In the genomic region with DNA sequence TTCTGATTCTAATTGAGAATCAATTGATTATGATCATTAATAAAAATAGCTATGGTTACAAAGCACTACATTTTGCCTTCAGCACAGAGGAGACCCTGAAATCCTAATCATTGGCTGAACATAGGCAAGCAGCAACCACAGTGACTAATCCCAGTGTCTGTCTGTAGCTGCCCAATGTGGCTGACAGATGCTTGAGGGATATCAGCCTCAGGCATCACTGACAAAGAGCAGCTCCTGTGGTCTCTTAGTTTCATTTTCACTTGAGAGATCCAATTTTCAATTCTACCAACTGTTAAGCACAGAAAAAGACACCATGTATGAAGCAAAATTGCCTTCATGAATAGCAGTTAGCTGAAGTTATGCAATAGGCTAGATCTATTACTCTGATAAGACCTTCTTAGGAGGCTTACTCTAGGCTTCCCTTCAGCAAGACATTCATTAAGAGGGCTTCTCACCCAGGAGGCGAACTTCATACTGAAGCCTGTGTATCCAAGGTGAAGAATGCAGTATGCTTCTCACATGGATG, we compare ENCODE assay signal across 23 mouse cellular contexts.
DNase-seq lines count a peak whose midpoint lies in the region; ATAC-seq and TF ChIP-seq lines count a peak whose summit lies in the region.
"Had no signal": no experiment of that assay in that cellular context is flagged by ENCODE, and none has a peak within 500 bp of the region (broad histone marks: within the 10 kb centered on the region; RNA-seq: fewer than 3 reads in every experiment).

No protein-coding gene starts in this region.

- no peak overlapping the region for H3K4me3 ChIP-seq in myocyte
- H3K4me3 ChIP-seq in thymus, adult 2 months (ENCODE audit: control insufficient read depth, insufficient read depth, low read length): no peak overlapping the region
- no peak overlapping the region for H3K4me3 ChIP-seq in heart, adult 2 months
- H3K4me3 ChIP-seq: embryonic facial prominence, embryonic 15.5 days; forebrain, embryonic 15.5 days; heart, embryonic 13.5 days; hindbrain, embryonic 13.5 days; limb, embryonic 13.5 days; liver, embryonic 12.5 days had no signal

- peak; percentile 58 for DNase-seq in 416B (ENCODE audit: low read depth)
- peak; percentile 13 for DNase-seq in Muller cell, postnatal 12 days (ENCODE audit: inconsistent ontology term)
- no peak for DNase-seq in thymus, adult 2 months
- DNase-seq in spleen, adult 18-20 months: no peak
- no peak for DNase-seq in heart, adult 2 months
- DNase-seq: adrenal gland, postnatal 14 days; cerebellum, adult 8-10 months; cerebellum, postnatal 36 days; heart, postnatal 14 days; kidney, adult 18-20 months; lung, embryonic 14.5 days had no signal

- intact Hi-C loops in heart, adult 2 months (cut with DNase I): no loop called here

- no peak for TF ChIP-seq POLR2A in myocyte (IDR thresholded peaks at IDR 0.05; ENCODE audit: insufficient read length, low read depth)
- no peak for TF ChIP-seq POLR2A in thymus, adult 2 months (IDR thresholded peaks at IDR 0.05; ENCODE audit: control insufficient read depth, extremely low read depth, insufficient read depth, low read length, poor library complexity)
- no peak for TF ChIP-seq POLR2A in heart, adult 2 months (IDR thresholded peaks at IDR 0.05; ENCODE audit: insufficient read depth, low read depth, low read length)

- H3K79me2 ChIP-seq in myocyte (ENCODE audit: control insufficient read depth, insufficient read depth): no peaks in the 10 kb centered on the region
- H3K79me2 ChIP-seq in heart, adult 2 months (replicated peaks; ENCODE audit: control insufficient read depth, insufficient read depth, low read length): 0 out of 2 replicates have a peak, but pooled peaks cover 2% of the 10 kb centered on the region

- H3K36me3 ChIP-seq in myocyte (ENCODE audit: control insufficient read depth, insufficient read depth): no peaks in the 10 kb centered on the region
- H3K36me3 ChIP-seq in thymus, adult 2 months (ENCODE audit: control insufficient read depth, insufficient read depth, low read length): no peaks in the 10 kb centered on the region
- H3K36me3 ChIP-seq in heart, adult 2 months (ENCODE audit: control insufficient read depth, insufficient read depth, low read length): peaks cover 11% of the 10 kb centered on the region
- H3K36me3 ChIP-seq: embryonic facial prominence, embryonic 15.5 days; forebrain, embryonic 15.5 days; hindbrain, embryonic 13.5 days; limb, embryonic 13.5 days; liver, embryonic 12.5 days had no signal

- whole genome bisulfite sequencing in thymus, adult 2 months: 70% methylated on average over 1 of the region's 1 CpGs
- WGBS in heart, adult 2 months: 50% methylated on average over 1 of the region's 1 CpGs

- no peak overlapping the region for H3ac ChIP-seq in myocyte (ENCODE audit: control insufficient read depth, insufficient read length)

- ATAC-seq in granulocyte monocyte progenitor cell, adult 5-6 weeks (replicated peaks; ENCODE audit: poor library complexity, severe bottlenecking): peak; percentile 82
- ATAC-seq: forebrain, embryonic 15.5 days; inflammation-experienced regulatory T-cells, adult 6 months; liver, embryonic 12.5 days; midbrain, embryonic 16.5 days had no signal

- peak overlapping the region; percentile 50 for H3K4me2 ChIP-seq in myocyte (ENCODE audit: low read depth)
- H3K4me2 ChIP-seq: embryonic facial prominence, embryonic 15.5 days; forebrain, embryonic 15.5 days; heart, embryonic 13.5 days; hindbrain, embryonic 13.5 days; limb, embryonic 13.5 days; liver, embryonic 12.5 days; lung, embryonic 14.5 days had no signal

- no peaks in the 10 kb centered on the region for H3K27me3 ChIP-seq in myocyte (ENCODE audit: control insufficient read depth, insufficient read depth, insufficient read length)
- H3K27me3 ChIP-seq in thymus, adult 2 months (ENCODE audit: control insufficient read depth, insufficient read depth, low read length): no peaks in the 10 kb centered on the region
- H3K27me3 ChIP-seq in heart, adult 2 months (ENCODE audit: control insufficient read depth, insufficient read depth, low read length): no peaks in the 10 kb centered on the region
- H3K27me3 ChIP-seq: embryonic facial prominence, embryonic 15.5 days; forebrain, embryonic 15.5 days; heart, embryonic 13.5 days; hindbrain, embryonic 13.5 days; limb, embryonic 13.5 days; liver, embryonic 12.5 days had no signal

- no peak overlapping the region for H3K27ac ChIP-seq in thymus, adult 2 months (ENCODE audit: control insufficient read depth, insufficient read depth, low read length)
- H3K27ac ChIP-seq in heart, adult 2 months: no peak overlapping the region
- H3K27ac ChIP-seq: embryonic facial prominence, embryonic 15.5 days; forebrain, embryonic 15.5 days; heart, embryonic 13.5 days; hindbrain, embryonic 13.5 days; kidney, postnatal 0 days; limb, embryonic 13.5 days; liver, embryonic 12.5 days; stomach, postnatal 0 days had no signal

- no peak for TF ChIP-seq CTCF in thymus, adult 2 months (IDR thresholded peaks at IDR 0.05; ENCODE audit: borderline replicate concordance, control insufficient read depth, extremely low read depth, insufficient read depth, low read length, poor library complexity)
- TF ChIP-seq CTCF in heart, adult 2 months (IDR thresholded peaks at IDR 0.05): no peak

- no peak overlapping the region for H3K9ac ChIP-seq in heart, adult 2 months (ENCODE audit: low read depth, low read length)
- H3K9ac ChIP-seq: embryonic facial prominence, embryonic 15.5 days; forebrain, embryonic 15.5 days; heart, embryonic 13.5 days; hindbrain, embryonic 13.5 days; limb, embryonic 13.5 days; liver, embryonic 12.5 days; lung, embryonic 14.5 days had no signal

- TF ChIP-seq EP300 in heart, adult 2 months (IDR thresholded peaks at IDR 0.05; ENCODE audit: insufficient read depth, low read depth, low read length): no peak

- no peaks in the 10 kb centered on the region for H3K4me1 ChIP-seq in thymus, adult 2 months (replicated peaks; ENCODE audit: control insufficient read depth, insufficient read depth, low read length)
- no peaks in the 10 kb centered on the region; the same call in none of the 2 replicates for H3K4me1 ChIP-seq in heart, adult 2 months (ENCODE audit: control insufficient read depth, insufficient read depth, low read length)
- H3K4me1 ChIP-seq: embryonic facial prominence, embryonic 15.5 days; forebrain, embryonic 15.5 days; hindbrain, embryonic 13.5 days; liver, embryonic 12.5 days had no signal

TF ChIP-seq in myocyte, 11 proteins besides CTCF, POLR2A, EP300 and RAD21:
- TF ChIP-seq REST (IDR thresholded peaks at IDR 0.05; ENCODE audit: insufficient read depth, insufficient read length): no peak
- no peak for TF ChIP-seq TCF3 (IDR thresholded peaks at IDR 0.05; ENCODE audit: insufficient read length, low read depth)
- no peak for TF ChIP-seq CEBPB (IDR thresholded peaks at IDR 0.05; ENCODE audit: insufficient read depth, poor library complexity, severe bottlenecking)
- TF ChIP-seq USF1 (IDR thresholded peaks at IDR 0.05; ENCODE audit: low read depth): no peak

Comparison
In these comparisons a context has a peak if more than half of its experiments do, and no peak if none do; other contexts are left out.
1. DNase-seq: peak in 416B (single experiment) and Muller cell, postnatal 12 days (single experiment); none in thymus, adult 2 months (single experiment), spleen, adult 18-20 months (0 of 2) and heart, adult 2 months (0 of 2).